Mouse (Mus musculus) kidney, postnatal 14 days (tissue): Measurements from ENCODE around the gene Zfp296.

Experiments
- DNase-seq: peaks from one replicate; pipeline ENCODE4 v3.0.0; 2022; ENCODE audit warnings: mixed read lengths

The Zfp296 gene

GRCm38 (mm10) chr7:19577141-19577852 lies at the start of gene Zfp296, which contains the start of gene Gemin7:
Gene Zfp296 (plus strand): TSS chr7:19577287.
Gene Gemin7 (minus strand): TSS chr7:19577595.
- DNase-seq, result peak; percentile 55

DNA sequence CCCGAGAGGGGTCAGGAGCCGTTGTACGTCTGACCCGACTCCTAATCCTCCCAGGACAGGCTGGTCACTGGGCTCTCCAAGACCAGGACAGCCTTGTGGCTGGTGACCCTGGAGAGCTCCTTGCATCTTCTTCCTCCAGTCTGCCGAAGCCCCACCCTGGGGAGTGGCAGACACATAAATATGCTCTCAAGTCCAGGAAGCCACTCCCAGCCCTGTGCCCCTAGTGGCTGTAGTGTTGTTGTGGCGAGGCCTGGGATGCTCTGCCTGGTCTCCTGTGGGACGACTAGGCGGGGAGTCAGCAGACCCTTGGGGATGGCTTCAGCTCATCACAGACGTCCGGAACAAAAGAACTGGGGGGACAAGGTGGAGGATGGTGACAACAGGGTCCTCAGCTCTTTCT lies 46.0 kb upstream of the Zfp296 start:
- DNase-seq, result peak; percentile 24

DNA sequence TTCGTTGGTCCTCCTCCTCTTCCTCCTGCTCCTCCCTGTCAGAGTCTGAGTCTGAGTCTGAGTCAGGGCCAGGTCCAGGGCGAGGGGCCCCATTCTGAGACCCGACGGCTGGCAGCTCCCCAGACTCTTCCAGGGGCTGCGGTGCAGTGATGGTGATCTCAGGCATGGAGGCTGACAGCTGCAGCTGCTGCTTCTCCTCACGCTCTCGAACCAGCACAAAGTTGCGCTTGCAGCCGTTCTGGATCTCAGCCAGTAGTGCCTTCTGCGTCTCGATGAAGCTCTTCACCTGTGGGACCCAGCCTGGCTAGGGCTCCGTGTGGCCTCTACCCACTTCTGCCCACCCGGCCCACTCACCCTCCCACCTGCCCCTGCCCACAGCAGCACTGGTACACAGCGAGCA lies 44.8 kb upstream of the Zfp296 start:
- DNase-seq, result no peak

- DNase-seq, result no peak
Observed at GRCm38 (mm10) chr7:19534676-19535075, 42.4 kb upstream of the Zfp296 start.

GRCm38 (mm10) chr7:19540771-19541566 lies 36.1 kb upstream of the Zfp296 start:
- DNase-seq, result no peak

GRCm38 (mm10) chr7:19541681-19542154 lies 35.4 kb upstream of the Zfp296 start:
- no peak for DNase-seq

DNA sequence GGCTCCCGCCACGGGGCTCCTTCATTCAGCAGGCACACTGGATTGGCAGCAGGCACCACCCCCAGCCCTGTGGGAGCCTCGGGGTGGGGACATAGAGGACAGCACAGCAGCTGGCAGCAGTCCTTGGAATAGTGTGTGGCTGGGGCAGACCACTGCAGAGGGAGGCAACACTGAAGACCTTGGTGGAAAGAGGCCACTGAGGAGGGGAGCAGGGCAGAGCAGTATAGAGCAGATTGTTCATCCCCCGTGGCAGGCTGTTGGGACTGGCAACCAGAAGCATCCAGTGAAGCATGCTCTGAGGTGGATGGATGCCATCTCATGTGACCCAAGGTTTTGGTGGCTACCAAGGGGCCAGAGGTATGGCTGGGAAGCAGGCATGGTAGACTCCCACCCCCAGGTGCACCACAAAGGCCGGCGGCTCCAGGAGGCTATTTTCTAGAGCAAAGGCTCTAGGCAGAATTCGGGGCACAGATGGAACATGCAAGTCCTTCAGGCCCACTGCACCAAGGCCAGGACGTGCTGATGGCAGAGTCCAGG lies 34.9 kb upstream of the Zfp296 start:
- DNase-seq, result peak; percentile 23

- peak; percentile 38 for DNase-seq
Observed at GRCm38 (mm10) chr7:19543584-19543983, 33.5 kb upstream of the Zfp296 start.

DNA sequence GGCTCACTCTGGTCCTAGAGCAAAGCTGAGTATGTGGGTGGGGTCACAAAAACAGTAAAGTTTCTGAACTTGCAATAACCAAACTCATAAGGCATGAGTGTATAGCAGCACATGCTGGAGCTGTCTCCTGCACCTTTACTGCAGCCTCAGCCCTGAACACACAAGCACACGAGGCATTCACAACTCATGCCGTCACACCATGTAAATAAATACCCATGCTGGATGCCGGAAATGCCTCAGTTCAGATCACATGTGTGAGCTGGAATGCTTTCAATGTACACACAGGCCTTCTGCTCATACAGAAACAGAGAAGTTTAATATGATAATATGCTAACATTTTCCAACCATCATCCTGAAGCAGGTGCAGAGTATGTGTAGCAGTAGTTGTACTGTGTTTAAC lies 31.1 kb upstream of the Zfp296 start:
- no peak for DNase-seq

GRCm38 (mm10) chr7:19547344-19547969 lies 29.6 kb upstream of the Zfp296 start:
- no peak for DNase-seq

DNA sequence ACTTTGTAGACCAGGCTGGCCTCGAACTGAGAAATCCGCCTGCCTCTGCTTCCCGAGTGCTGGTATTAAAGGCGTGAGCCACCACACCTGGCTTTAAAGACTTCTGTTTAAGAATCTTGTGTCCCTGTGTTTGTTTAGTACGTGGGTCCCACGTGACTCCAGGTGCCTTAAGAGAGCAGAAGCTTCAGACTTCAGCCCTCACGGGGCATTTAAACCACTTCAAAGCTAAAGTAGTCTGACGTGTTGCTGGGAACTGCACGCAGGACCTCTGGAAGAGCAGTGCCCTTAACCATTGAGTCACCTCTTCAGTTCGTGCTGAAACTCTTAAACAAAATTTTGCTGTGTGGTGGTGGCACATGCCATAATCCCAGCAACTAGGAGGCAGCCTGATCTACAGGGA lies 27.7 kb upstream of the Zfp296 start:
- no peak for DNase-seq

GRCm38 (mm10) chr7:19551634-19552033 lies 25.5 kb upstream of the Zfp296 start:
- no peak for DNase-seq

GRCm38 (mm10) chr7:19552443-19552842 lies 24.6 kb upstream of the Zfp296 start:
- DNase-seq, result no peak

DNA sequence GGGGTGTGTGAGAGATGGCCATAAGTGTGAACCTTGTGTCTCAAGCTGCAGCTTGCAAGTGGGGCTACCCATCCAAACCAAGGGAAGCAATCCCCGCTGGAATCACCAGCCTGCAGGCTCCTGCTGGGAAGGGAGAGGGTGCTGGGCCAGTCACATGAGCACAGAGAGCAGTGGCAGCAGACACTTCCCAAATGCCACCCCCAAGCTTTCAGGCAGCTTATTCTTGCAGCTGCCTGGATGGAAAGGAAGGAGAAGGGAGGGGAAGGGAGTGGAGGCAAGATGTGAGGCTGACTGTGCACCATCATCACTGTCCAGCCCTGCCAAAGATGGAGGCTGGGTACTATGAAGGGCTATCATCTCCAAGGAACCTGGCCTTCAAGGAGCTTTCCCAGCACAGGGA lies 22.9 kb upstream of the Zfp296 start:
- DNase-seq, result no peak

GRCm38 (mm10) chr7:19557086-19557485 lies 20.0 kb upstream of the Zfp296 start:
- peak; percentile 52 for DNase-seq

GRCm38 (mm10) chr7:19557982-19558900 lies 18.8 kb upstream of the Zfp296 start:
- DNase-seq, result peak; percentile 22

- no peak for DNase-seq
Observed at GRCm38 (mm10) chr7:19558965-19559364, 18.1 kb upstream of the Zfp296 start.

DNA sequence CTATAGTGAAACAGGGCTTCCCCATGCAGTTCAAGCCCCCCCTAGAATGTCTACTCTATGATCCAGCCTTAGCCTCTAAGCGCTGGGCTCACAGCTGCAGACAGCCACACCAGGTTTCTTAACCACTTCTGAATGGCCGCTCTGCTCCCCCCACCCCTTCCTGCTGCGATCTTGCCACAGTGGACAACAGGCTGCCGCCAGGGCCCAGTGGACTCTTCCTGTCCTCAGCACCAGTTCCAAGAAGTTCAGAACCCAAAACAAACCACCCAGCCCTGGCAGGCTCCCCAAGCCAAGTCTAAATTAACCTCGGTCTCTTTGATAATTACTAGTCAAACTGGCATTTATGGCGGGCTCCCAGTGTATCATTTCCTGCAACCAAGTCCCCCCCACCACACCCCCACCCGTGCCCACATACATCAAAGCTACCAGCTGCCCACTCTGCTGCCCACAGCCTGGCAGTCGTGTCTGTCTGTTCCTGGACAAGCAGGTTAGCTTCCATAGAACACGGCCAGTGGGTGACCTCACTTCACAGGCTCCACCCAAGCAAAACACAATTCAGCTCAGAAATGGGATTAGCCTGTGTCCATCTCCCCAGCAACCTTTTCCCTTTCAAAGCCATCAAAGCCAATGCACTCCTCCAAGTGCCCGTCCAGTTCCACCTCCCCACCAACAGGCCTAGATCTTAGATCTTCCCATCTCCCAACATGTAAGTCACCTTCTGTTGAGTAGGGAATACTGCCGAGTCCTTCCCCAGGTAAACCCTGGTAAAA lies 16.4 kb upstream of the Zfp296 start:
- DNase-seq, result peak; percentile 35

DNA sequence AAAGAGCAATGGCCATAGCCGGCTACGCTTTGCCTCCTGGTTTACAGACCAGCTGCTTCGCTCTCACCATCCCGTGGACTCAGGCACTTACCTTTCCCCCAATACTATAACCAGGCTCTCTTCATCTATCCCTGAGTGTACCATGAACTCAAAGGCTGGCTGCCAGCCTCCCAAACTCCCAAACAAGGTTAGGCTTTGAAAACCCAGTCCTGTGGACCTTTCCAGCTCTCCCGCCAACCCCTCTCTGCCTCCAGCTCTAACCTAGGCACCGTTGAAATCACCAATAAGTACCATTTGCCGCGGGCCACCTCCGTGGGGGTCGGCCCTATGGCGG lies 15.7 kb upstream of the Zfp296 start:
- no peak for DNase-seq

GRCm38 (mm10) chr7:19561765-19562642 lies 15.1 kb upstream of the Zfp296 start:
- DNase-seq, result peak; percentile 95
